Mouse (Mus musculus): ENCODE measurements at regions not wholly inside any gene's neighbourhood (a gene's known extent, or its start where the extent isn't known, plus 50 kb on each side); places are given as distances from the start of the nearest gene placed in this dataset.
A peak's percentile ranks its signal among the peaks of the same experiment; 100 is the strongest.

DNA sequence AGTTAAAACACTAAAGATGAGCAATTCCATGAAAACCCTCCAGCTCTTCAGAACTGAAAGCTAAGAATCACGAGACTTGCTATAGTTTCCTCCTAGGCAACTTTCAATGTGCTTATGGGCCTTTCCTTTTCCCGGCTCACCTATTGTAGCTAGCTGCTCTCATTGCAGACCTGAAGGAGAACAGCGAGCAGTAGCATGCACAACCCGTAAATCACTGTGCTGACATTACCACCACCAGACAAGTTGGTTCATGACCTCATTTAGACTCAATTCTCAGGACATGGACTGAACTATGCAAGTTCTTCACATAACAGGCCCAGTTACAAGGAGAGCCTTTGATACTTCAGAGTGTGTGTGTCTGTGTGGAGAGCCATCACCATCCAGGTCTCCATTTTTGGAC, 72.5 kb upstream of the Rbm19 start:
- TF ChIP-seq CTCF (IDR thresholded peaks at IDR 0.05; ENCODE audit: low read depth), result no peak
- H3K4me2 ChIP-seq, result no peak overlapping the region
- whole genome bisulfite sequencing, result 84% methylated on average over 4 of the region's 4 CpGs
- no peaks in the 10 kb centered on the region for H3K9me3 ChIP-seq (ENCODE audit: low read depth, low read length)
- no peaks in the 10 kb centered on the region for H3K4me1 ChIP-seq (ENCODE audit: insufficient read depth)
- ATAC-seq (ENCODE audit: insufficient read depth) (no peak), DNase-seq (no peak)
- H3K9ac ChIP-seq, result no peak overlapping the region
- H3K27me3 ChIP-seq (ENCODE audit: insufficient read depth, low read length), result no peaks in the 10 kb centered on the region
- no peak overlapping the region for H3K4me3 ChIP-seq (ENCODE audit: low read depth, low read length)
- no peaks in the 10 kb centered on the region for H3K36me3 ChIP-seq (ENCODE audit: insufficient read depth)
- no peak overlapping the region for H3K27ac ChIP-seq (ENCODE audit: low read depth)

DNA sequence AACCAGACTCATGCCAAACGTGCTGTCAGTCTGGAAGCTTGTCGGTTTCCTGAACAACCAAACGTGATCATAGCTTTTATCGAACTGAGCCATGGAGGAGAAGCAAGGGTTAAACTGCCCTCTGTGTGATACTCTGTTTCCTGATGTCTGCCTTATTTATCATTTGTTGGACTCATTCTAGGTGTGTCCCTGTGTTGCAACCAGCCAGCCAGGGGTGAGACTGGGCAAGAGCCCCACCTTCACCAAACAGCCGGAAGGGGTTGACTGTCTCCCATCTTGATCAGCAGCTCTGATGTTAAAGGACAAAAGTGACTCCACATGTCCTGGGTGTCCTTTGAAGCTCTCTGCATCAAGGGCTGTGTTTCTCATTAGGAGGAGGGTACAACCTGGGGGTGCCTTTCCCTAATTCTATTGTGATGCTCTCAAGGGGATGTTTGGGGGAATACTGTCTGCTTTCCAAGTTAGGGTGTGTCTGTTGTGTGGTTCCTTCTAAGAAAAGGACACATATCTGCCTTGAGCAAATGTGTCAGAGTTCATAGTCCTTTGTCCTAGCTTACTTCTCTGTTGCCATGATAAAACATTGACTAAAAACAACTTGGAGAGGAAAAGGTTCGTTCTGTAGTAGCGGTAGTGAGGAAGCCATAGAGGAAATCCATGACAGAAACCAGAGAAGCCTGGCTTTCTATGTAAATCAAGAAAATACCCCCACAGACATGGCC, 67.0 kb upstream of the Rbm19 start:
- Histone ChIP-seq H3K36me3 (ENCODE audit: insufficient read depth) (no peaks in the 10 kb centered on the region), H3K9ac (no peak overlapping the region), H3K4me3 (ENCODE audit: low read depth, low read length) (no peak overlapping the region), H3K9me3 (ENCODE audit: low read depth, low read length) (no peaks in the 10 kb centered on the region; the same call in 1 of the 2 replicates), H3K4me2 (no peak overlapping the region), H3K27me3 (ENCODE audit: insufficient read depth, low read length) (no peaks in the 10 kb centered on the region), H3K4me1 (ENCODE audit: insufficient read depth) (no peaks in the 10 kb centered on the region), H3K27ac (ENCODE audit: low read depth) (no peak overlapping the region)
- no peak for ATAC-seq (ENCODE audit: insufficient read depth)
- TF ChIP-seq CTCF (IDR thresholded peaks at IDR 0.05; ENCODE audit: low read depth), result no peak
- DNase-seq, result no peak
- 85% methylated on average over 7 of the region's 7 CpGs for WGBS

DNA sequence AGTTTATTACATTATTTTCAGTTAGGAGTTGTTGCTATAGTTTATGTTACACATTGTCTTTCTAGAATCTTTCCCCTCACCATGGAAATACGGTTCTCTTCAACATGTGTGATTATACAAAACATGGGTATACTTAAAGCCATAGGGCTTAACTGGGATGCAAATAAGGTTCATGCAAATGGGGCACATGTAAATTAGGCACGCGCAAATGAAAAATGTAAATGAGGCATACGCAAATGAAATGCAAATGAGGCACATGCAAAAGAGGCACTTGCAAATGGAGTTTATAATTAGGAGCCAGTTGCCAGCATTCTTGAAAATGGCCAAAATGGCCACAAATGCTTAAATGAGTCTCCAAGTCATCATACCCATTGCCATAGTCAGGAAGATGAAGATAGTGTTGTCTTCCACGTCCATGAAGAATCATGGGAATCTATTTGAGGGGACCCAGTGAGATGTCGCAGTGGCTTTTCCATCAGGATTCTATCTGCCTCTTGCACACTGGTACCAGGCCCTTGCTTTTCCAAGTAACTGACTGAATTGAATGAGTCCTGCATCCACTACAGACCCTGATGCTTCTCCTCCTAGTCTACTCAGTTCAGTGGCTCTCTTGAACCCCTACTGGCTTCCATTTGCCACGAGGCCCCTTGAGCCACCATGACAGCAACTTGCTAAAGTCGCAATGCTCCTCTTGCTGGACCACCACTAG, 65.4 kb upstream of the Rbm19 start:
- Histone ChIP-seq H3K9ac (no peak overlapping the region), H3K4me3 (ENCODE audit: low read depth, low read length) (no peak overlapping the region), H3K4me1 (ENCODE audit: insufficient read depth) (0 out of 2 replicates have a peak, but pooled peaks cover 3% of the 10 kb centered on the region), H3K9me3 (ENCODE audit: low read depth, low read length) (no peaks in the 10 kb centered on the region; the same call in 1 of the 2 replicates), H3K27ac (ENCODE audit: low read depth) (no peak overlapping the region), H3K4me2 (no peak overlapping the region), H3K27me3 (ENCODE audit: insufficient read depth, low read length) (no peaks in the 10 kb centered on the region), H3K36me3 (ENCODE audit: insufficient read depth) (no peaks in the 10 kb centered on the region)
- no peak for DNase-seq
- no peak for TF ChIP-seq CTCF (IDR thresholded peaks at IDR 0.05; ENCODE audit: low read depth)
- WGBS, result 88% methylated on average over 8 of the region's 8 CpGs
- ATAC-seq (ENCODE audit: insufficient read depth), result no peak

DNA sequence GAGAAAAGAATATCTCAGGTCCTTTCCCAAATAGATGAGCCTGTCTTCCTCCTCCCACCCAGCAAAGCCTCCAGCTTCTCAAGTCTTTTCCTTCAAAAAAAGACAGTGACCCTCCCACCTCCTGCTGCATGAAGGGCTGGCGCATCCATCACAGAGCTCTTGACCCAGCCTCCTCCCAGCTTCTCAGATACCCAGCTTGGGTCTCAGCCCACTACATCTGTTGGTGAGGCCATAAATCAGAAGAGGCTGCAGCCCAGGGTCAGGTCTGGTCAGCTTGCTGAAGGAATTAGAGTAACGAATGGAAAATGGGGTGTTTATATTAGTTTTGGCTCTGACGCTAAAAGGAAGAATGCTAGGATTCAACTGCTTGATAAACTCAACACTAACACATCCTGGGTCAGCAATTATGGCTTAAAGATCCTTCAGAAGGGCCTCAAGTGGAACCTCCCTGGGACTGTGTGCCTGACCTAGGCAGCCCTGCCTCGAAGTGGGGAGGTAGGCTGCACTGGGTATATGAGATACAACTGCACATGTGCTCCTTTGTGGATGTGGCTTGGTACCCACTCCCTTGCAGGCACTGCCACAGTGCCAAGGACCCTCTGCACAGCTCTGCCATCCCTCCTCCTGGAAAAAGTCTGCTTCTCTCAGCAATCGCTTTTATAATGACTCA, 61.6 kb upstream of the Rbm19 start:
- no peak overlapping the region for H3K4me2 ChIP-seq
- peak; percentile 87; the same call in 1 of the 2 replicates for ATAC-seq (ENCODE audit: insufficient read depth)
- H3K36me3 ChIP-seq (ENCODE audit: insufficient read depth), result no peaks in the 10 kb centered on the region
- DNase-seq, result peak; percentile 76
- no peak overlapping the region for H3K27ac ChIP-seq (ENCODE audit: low read depth)
- H3K4me1 ChIP-seq (ENCODE audit: insufficient read depth), result 0 out of 2 replicates have a peak, but pooled peaks cover 3% of the 10 kb centered on the region
- 36% methylated on average over 5 of the region's 5 CpGs for WGBS
- no peaks in the 10 kb centered on the region for H3K27me3 ChIP-seq (ENCODE audit: insufficient read depth, low read length)
- no peak for TF ChIP-seq CTCF (IDR thresholded peaks at IDR 0.05; ENCODE audit: low read depth)
- H3K4me3 ChIP-seq (ENCODE audit: low read depth, low read length), result no peak overlapping the region
- H3K9ac ChIP-seq, result no peak overlapping the region
- H3K9me3 ChIP-seq (ENCODE audit: low read depth, low read length), result no peaks in the 10 kb centered on the region; the same call in 1 of the 2 replicates

All from lung, embryonic 14.5 days (tissue).